Mouse (Mus musculus) hindbrain, embryonic 16.5 days (tissue): ENCODE measurements around the gene Dscam. TPM values are rescaled to one million over a fixed set of nuclear protein-coding genes. Genes with fewer than 3 reads are reported as not detected.

Experiments used
- ATAC-seq: fragments of 200-750 bp; cut with Nextera tagmentation; 2 replicates; pipeline ENCODE4 v1.8.0; 2017; ENCODE audit warnings: moderate TSS enrichment, moderate library complexity
- H3K27ac ChIP-seq: fragments of 300-500 bp; sonication (generic); 2 replicates; pipeline ENCODE4 v1.5.1; 2014; ENCODE audit warnings: low read depth, mild to moderate bottlenecking, control low read depth, low read length, moderate library complexity
- H3K27me3 ChIP-seq: fragments of 300-500 bp; sonication (generic); replicated peaks from 2 replicates; pipeline ENCODE4 v1.6.1; 2014; ENCODE audit warnings: low read length; ENCODE audit not compliant: control insufficient read depth, insufficient read depth
- H3K36me3 ChIP-seq: fragments of 300-500 bp; sonication (generic); 2 replicates; pipeline ENCODE4 v1.6.1; 2014; ENCODE audit warnings: mild to moderate bottlenecking, low read length, moderate library complexity, mixed read lengths; ENCODE audit not compliant: control insufficient read depth, insufficient read depth
- H3K4me1 ChIP-seq: fragments of 300-500 bp; sonication (generic); 2 replicates; pipeline ENCODE4 v1.6.1; 2014; ENCODE audit warnings: low read depth, low read length; ENCODE audit not compliant: control insufficient read depth, insufficient read depth
- H3K4me2 ChIP-seq: fragments of 300-500 bp; sonication (generic); 2 replicates; pipeline ENCODE4 v1.6.1; 2014; ENCODE audit warnings: mild to moderate bottlenecking, low read length, control low read depth, moderate library complexity
- H3K4me3 ChIP-seq: fragments of 300-500 bp; sonication (generic); 2 replicates; pipeline ENCODE4 v1.5.1; 2014; ENCODE audit warnings: mild to moderate bottlenecking, low read length, control low read depth, moderate library complexity
- H3K9ac ChIP-seq: fragments of 300-500 bp; sonication (generic); 2 replicates; pipeline ENCODE4 v1.6.1; 2014; ENCODE audit warnings: low read depth, mild to moderate bottlenecking, control low read depth, low read length, moderate library complexity
- H3K9me3 ChIP-seq: fragments of 300-500 bp; sonication (generic); 2 replicates; pipeline ENCODE4 v1.6.1; 2014; ENCODE audit warnings: mild to moderate bottlenecking, low read length, moderate library complexity; ENCODE audit not compliant: control insufficient read depth
- WGBS: fragments of 180-500 bp; shearing (Covaris S2); extraction: QIAGEN DNeasy Blood & Tissue Kit; methylation state at CpG from one replicate; pipeline ENCODE4 v1.1.7; 2014; 5-methylcytosine and 5-hydroxymethylcytosine counted together
- polyA plus RNA-seq: library from polyadenylated mRNA; unstranded; fragments of >200 nt; fragmentation: Nextera tagmentation; extraction: Ambion mirVana; gene quantifications from 2 replicates; pipeline ENCODE4 v1.2.1, GENCODE M21; 2015

Dscam gene
- polyA plus RNA-seq, 1 experiment from 2014 or later: 13.1 TPM

GRCm38 (mm10) chr16:96754971-96755504 is 415.5 kb downstream of the Dscam start:
- Histone ChIP-seq H3K4me2 (no peak overlapping the region), H3K27ac (0 out of 2 replicates have a peak overlapping the region, but pooled peaks have one; percentile 27), H3K4me1 (peaks cover 31% of the 10 kb centered on the region), H3K27me3 (no peaks in the 10 kb centered on the region), H3K36me3 (no peaks in the 10 kb centered on the region), H3K9ac (no peak overlapping the region), H3K4me3 (no peak overlapping the region), H3K9me3 (no peaks in the 10 kb centered on the region)
- 60% methylated on average over 6 of the region's 6 CpGs for WGBS
- ATAC-seq: no peak

- 43% methylated on average over 6 of the region's 6 CpGs for WGBS
- no peak for ATAC-seq
- H3K4me1 ChIP-seq: peaks cover 31% of the 10 kb centered on the region
Observed at GRCm38 (mm10) chr16:96754381-96754780, 416.2 kb downstream of the Dscam start.

GRCm38 (mm10) chr16:96753781-96754173 is 416.8 kb downstream of the Dscam start:
- peaks cover 29% of the 10 kb centered on the region for H3K4me1 ChIP-seq
- no peaks in the 10 kb centered on the region for H3K9me3 ChIP-seq
- H3K4me2 ChIP-seq: no peak overlapping the region
- no peaks in the 10 kb centered on the region for H3K27me3 ChIP-seq
- H3K27ac ChIP-seq: peak overlapping the region; percentile 60
- 17% methylated on average over 4 of the region's 4 CpGs for WGBS
- peak; percentile 58 for ATAC-seq
- no peak overlapping the region for H3K9ac ChIP-seq
- H3K36me3 ChIP-seq: no peaks in the 10 kb centered on the region
- no peak overlapping the region for H3K4me3 ChIP-seq

More at GRCm38 (mm10) chr16:96754381-96754780, 416.2 kb downstream of the Dscam start:
- peak overlapping the region; percentile 60 for H3K27ac ChIP-seq
- H3K9ac ChIP-seq: no peak overlapping the region
- H3K4me3 ChIP-seq: no peak overlapping the region
- H3K36me3 ChIP-seq: no peaks in the 10 kb centered on the region
- H3K9me3 ChIP-seq: no peaks in the 10 kb centered on the region
- no peak overlapping the region for H3K4me2 ChIP-seq
- H3K27me3 ChIP-seq: no peaks in the 10 kb centered on the region

- Histone ChIP-seq H3K27me3 (no peaks in the 10 kb centered on the region), H3K27ac (peak overlapping the region; percentile 60), H3K9ac (no peak overlapping the region), H3K4me1 (peaks cover 27% of the 10 kb centered on the region), H3K36me3 (no peaks in the 10 kb centered on the region), H3K4me3 (no peak overlapping the region), H3K4me2 (no peak overlapping the region), H3K9me3 (no peaks in the 10 kb centered on the region)
- WGBS: 67% methylated on average over 2 of the region's 2 CpGs
- peak; percentile 3; the same call in 1 of the 2 replicates for ATAC-seq
Observed at GRCm38 (mm10) chr16:96753164-96753780, 417.3 kb downstream of the Dscam start.

- Histone ChIP-seq H3K27me3 (no peaks in the 10 kb centered on the region), H3K27ac (no peak overlapping the region), H3K36me3 (no peaks in the 10 kb centered on the region), H3K4me3 (no peak overlapping the region), H3K4me1 (no peaks in the 10 kb centered on the region), H3K9ac (no peak overlapping the region), H3K4me2 (no peak overlapping the region), H3K9me3 (no peaks in the 10 kb centered on the region)
- WGBS: 66% methylated on average over 5 of the region's 5 CpGs
- no peak for ATAC-seq
Observed at GRCm38 (mm10) chr16:96742475-96743255, 427.9 kb downstream of the Dscam start.

GRCm38 (mm10) chr16:96741336-96741735 is 429.2 kb downstream of the Dscam start:
- 86% methylated on average over 1 of the region's 1 CpGs for WGBS
- H3K4me1 ChIP-seq: no peaks in the 10 kb centered on the region
- H3K4me2 ChIP-seq: no peak overlapping the region
- no peak overlapping the region for H3K4me3 ChIP-seq
- ATAC-seq: no peak
- no peaks in the 10 kb centered on the region for H3K27me3 ChIP-seq
- H3K9me3 ChIP-seq: no peaks in the 10 kb centered on the region
- no peak overlapping the region for H3K9ac ChIP-seq
- no peaks in the 10 kb centered on the region for H3K36me3 ChIP-seq
- no peak overlapping the region for H3K27ac ChIP-seq

GRCm38 (mm10) chr16:96740073-96741055 is 430.2 kb downstream of the Dscam start:
- Histone ChIP-seq H3K4me3 (no peak overlapping the region), H3K27me3 (no peaks in the 10 kb centered on the region), H3K36me3 (no peaks in the 10 kb centered on the region), H3K4me1 (no peaks in the 10 kb centered on the region), H3K9ac (no peak overlapping the region), H3K4me2 (no peak overlapping the region), H3K27ac (no peak overlapping the region), H3K9me3 (no peaks in the 10 kb centered on the region)
- no peak for ATAC-seq
- 81% methylated on average over 7 of the region's 7 CpGs for WGBS

- H3K27me3 ChIP-seq: no peaks in the 10 kb centered on the region
- H3K4me1 ChIP-seq: no peaks in the 10 kb centered on the region
- H3K36me3 ChIP-seq: no peaks in the 10 kb centered on the region
- H3K9me3 ChIP-seq: no peaks in the 10 kb centered on the region
- H3K27ac ChIP-seq: no peak overlapping the region
- H3K9ac ChIP-seq: no peak overlapping the region
- 73% methylated on average over 1 of the region's 1 CpGs for WGBS
- no peak for ATAC-seq
- no peak overlapping the region for H3K4me3 ChIP-seq
- H3K4me2 ChIP-seq: no peak overlapping the region
Observed at GRCm38 (mm10) chr16:96736501-96736900, 434.1 kb downstream of the Dscam start.
